Comparison of ENCODE assay signal across 11 mouse cellular contexts in genomic region chr1:37999552-37999951, GRCm38 (mm10). TPM values are rescaled to one million over a fixed set of nuclear protein-coding genes. Genes with fewer than 3 reads are reported as not detected.
DNase-seq lines count a peak whose midpoint lies in the region; ATAC-seq and TF ChIP-seq lines count a peak whose summit lies in the region.
"Had no signal": no experiment of that assay in that cellular context is flagged by ENCODE, and none has a peak within 500 bp of the region (broad histone marks: within the 10 kb centered on the region; RNA-seq: fewer than 3 reads in every experiment).

No protein-coding gene starts in this region.

- peak overlapping the region; percentile 97 for H3K9ac ChIP-seq in heart, embryonic 13.5 days
- 0 out of 2 replicates have a peak overlapping the region, but pooled peaks have one; percentile 90 for H3K9ac ChIP-seq in ES-Bruce4 (ENCODE audit: low read depth, poor library complexity, severe bottlenecking)
- H3K9ac ChIP-seq in hindbrain, embryonic 11.5 days (ENCODE audit: low read depth, low read length), result no peak overlapping the region
- H3K9ac ChIP-seq in liver, postnatal 0 days (replicated peaks), result peak overlapping the region; percentile 99

- H3K9me3 ChIP-seq in heart, embryonic 13.5 days, result no peaks in the 10 kb centered on the region
- H3K9me3 ChIP-seq in ES-Bruce4 (replicated peaks; ENCODE audit: control insufficient read depth, insufficient read depth, low read length, poor library complexity, severe bottlenecking), result no peaks in the 10 kb centered on the region
- no peaks in the 10 kb centered on the region for H3K9me3 ChIP-seq in hindbrain, embryonic 11.5 days (ENCODE audit: control insufficient read depth, low read length)
- H3K9me3 ChIP-seq in liver, postnatal 0 days (ENCODE audit: low read length), result no peaks in the 10 kb centered on the region

- H3K4me3 ChIP-seq in heart, embryonic 13.5 days, result peak overlapping the region; percentile 96
- no peak overlapping the region for H3K4me3 ChIP-seq in ES-Bruce4 (ENCODE audit: low read depth, low read length)
- H3K4me3 ChIP-seq in hindbrain, embryonic 11.5 days (ENCODE audit: low read depth, low read length), result peak overlapping the region; percentile 96; the same call in 1 of the 2 replicates
- H3K4me3 ChIP-seq in liver, postnatal 0 days (ENCODE audit: low read depth, low read length), result peak overlapping the region; percentile 97

- DNase-seq in heart, postnatal 4 days, result no peak
- no peak for DNase-seq in hindbrain, embryonic 11.5 days (ENCODE audit: low spot score)
- DNase-seq in liver, postnatal 0 days, result no peak
- no peak for DNase-seq in left cerebral cortex, postnatal 10 days (ENCODE audit: extremely low spot score in 1 of 2, low spot score in 2 of 2)
- DNase-seq in cerebellum, postnatal 36 days, result no peak
- DNase-seq in lung, adult 18-20 months, result no peak
- DNase-seq: thymus, postnatal 4 days had no signal

- no peak for TF ChIP-seq EP300 in ES-Bruce4 (IDR thresholded peaks at IDR 0.05; ENCODE audit: insufficient read depth, low read depth, low read length)
- peak; percentile 77 for TF ChIP-seq EP300 in liver, postnatal 0 days (IDR thresholded peaks at IDR 0.05; ENCODE audit: low read depth)

- H3K36me3 ChIP-seq in heart, embryonic 13.5 days, result peaks cover 14% of the 10 kb centered on the region
- H3K36me3 ChIP-seq in ES-Bruce4 (ENCODE audit: control insufficient read depth, insufficient read depth, low read length, poor library complexity, severe bottlenecking), result peaks cover 9% of the 10 kb centered on the region
- 0 out of 2 replicates have a peak, but pooled peaks cover 5% of the 10 kb centered on the region for H3K36me3 ChIP-seq in hindbrain, embryonic 11.5 days (ENCODE audit: control insufficient read depth, insufficient read depth, low read length)
- peaks cover 12% of the 10 kb centered on the region for H3K36me3 ChIP-seq in liver, postnatal 0 days (replicated peaks; ENCODE audit: insufficient read depth, low read length)

- no peak overlapping the region for H3K27ac ChIP-seq in heart, embryonic 13.5 days (replicated peaks)
- H3K27ac ChIP-seq in ES-Bruce4 (ENCODE audit: insufficient read depth, low read length), result no peak overlapping the region
- H3K27ac ChIP-seq in hindbrain, embryonic 11.5 days (ENCODE audit: low read depth, low read length), result no peak overlapping the region
- H3K27ac ChIP-seq in liver, postnatal 0 days (ENCODE audit: low read depth), result peak overlapping the region; percentile 93
- H3K27ac ChIP-seq: layer of hippocampus, adult 2 months had no signal

- peaks cover 24% of the 10 kb centered on the region for H3K4me1 ChIP-seq in heart, embryonic 13.5 days
- H3K4me1 ChIP-seq in ES-Bruce4 (ENCODE audit: control insufficient read depth, insufficient read depth, low read length), result peaks cover 2% of the 10 kb centered on the region
- H3K4me1 ChIP-seq in hindbrain, embryonic 11.5 days (replicated peaks; ENCODE audit: control insufficient read depth, insufficient read depth, low read length), result peaks cover 4% of the 10 kb centered on the region; the same call in 1 of the 2 replicates
- peaks cover 18% of the 10 kb centered on the region for H3K4me1 ChIP-seq in liver, postnatal 0 days (ENCODE audit: insufficient read depth)

- ATAC-seq in heart, embryonic 13.5 days (ENCODE audit: extremely low read depth, insufficient number of reproducible peaks, low FRiP score, low TSS enrichment), result no peak
- ATAC-seq in hindbrain, embryonic 11.5 days (ENCODE audit: low FRiP score), result no peak
- ATAC-seq in liver, postnatal 0 days, result no peak

- intact Hi-C loops in left cerebral cortex, postnatal 10 days (cut with DNase I), result no loop called here

- H3K4me2 ChIP-seq in heart, embryonic 13.5 days, result peak overlapping the region; percentile 96
- no peak overlapping the region for H3K4me2 ChIP-seq in hindbrain, embryonic 11.5 days (replicated peaks; ENCODE audit: low read depth, low read length)
- peak overlapping the region; percentile 88 for H3K4me2 ChIP-seq in liver, postnatal 0 days (ENCODE audit: low read depth, low read length)

- TF ChIP-seq CTCF in ES-Bruce4 (IDR thresholded peaks at IDR 0.05; ENCODE audit: low read depth, low read length), result no peak
- TF ChIP-seq CTCF in liver, postnatal 0 days (IDR thresholded peaks at IDR 0.05; ENCODE audit: low read depth), result no peak

- no peak for TF ChIP-seq POLR2A in ES-Bruce4 (IDR thresholded peaks at IDR 0.05; ENCODE audit: insufficient read depth, low read length)

- WGBS in heart, embryonic 13.5 days, result 60% methylated on average over 3 of the region's 3 CpGs
- 85% methylated on average over 3 of the region's 3 CpGs for WGBS in hindbrain, embryonic 11.5 days
- WGBS in liver, postnatal 0 days (ENCODE audit: insufficient replicate concordance), result 40% methylated on average over 3 of the region's 3 CpGs

- H3K27me3 ChIP-seq in heart, embryonic 13.5 days (replicated peaks), result no peaks in the 10 kb centered on the region
- no peaks in the 10 kb centered on the region for H3K27me3 ChIP-seq in ES-Bruce4 (ENCODE audit: control insufficient read depth, insufficient read depth, low read length, poor library complexity, severe bottlenecking)
- H3K27me3 ChIP-seq in hindbrain, embryonic 11.5 days (ENCODE audit: control insufficient read depth, insufficient read depth, low read length), result no peaks in the 10 kb centered on the region
- no peaks in the 10 kb centered on the region for H3K27me3 ChIP-seq in liver, postnatal 0 days (ENCODE audit: insufficient read depth, low read length)

RNA-seq across cellular contexts. Expression of gene Eif5b, which starts 1.7 kb away (rescaled TPM):
- 18.0 and 19.6 TPM in 2 replicates for polyA plus RNA-seq in heart, embryonic 13.5 days (2015; fragmentation: Nextera tagmentation; extraction: Ambion mirVana)
- total RNA-seq in heart, postnatal 4 days (2021), result 10 to 100 TPM; 36.4 to 36.7 TPM
- 92.7 and 94.6 TPM in 2 replicates for polyA plus RNA-seq in ES-Bruce4 (2011; ENCODE audit: insufficient read depth, insufficient read length, low read depth, missing spikeins)
- 28.0 and 34.0 TPM in 2 replicates for polyA plus RNA-seq in hindbrain, embryonic 11.5 days (2014; fragmentation: Nextera tagmentation; extraction: Ambion mirVana)
- polyA plus RNA-seq in liver, postnatal 0 days (2015; fragmentation: Nextera tagmentation; extraction: Ambion mirVana), result 11.2 and 12.4 TPM in 2 replicates
- 10 to 100 TPM; 34.8 to 44.9 TPM for total RNA-seq in left cerebral cortex, postnatal 10 days (2021)

RNA-seq across cellular contexts. Expression of gene Txndc9, which starts 1.9 kb away (rescaled TPM):
- 107 and 115 TPM in 2 replicates for polyA plus RNA-seq in heart, embryonic 13.5 days (2015; fragmentation: Nextera tagmentation; extraction: Ambion mirVana)
- 10 to 100 TPM; 67.9 to 72.0 TPM for total RNA-seq in heart, postnatal 4 days (2021)
- polyA plus RNA-seq in ES-Bruce4 (2011; ENCODE audit: insufficient read depth, insufficient read length, low read depth, missing spikeins), result 93.8 and 97.5 TPM in 2 replicates
- polyA plus RNA-seq in hindbrain, embryonic 11.5 days (2014; fragmentation: Nextera tagmentation; extraction: Ambion mirVana), result 188 TPM in 2 replicates
- 53.1 and 55.6 TPM in 2 replicates for polyA plus RNA-seq in liver, postnatal 0 days (2015; fragmentation: Nextera tagmentation; extraction: Ambion mirVana)
- total RNA-seq in left cerebral cortex, postnatal 10 days (2021), result 10 to 100 TPM; 59.2 to 61.1 TPM

RNA-seq across cellular contexts. Expression of gene Lyg1, which starts 42.0 kb away (rescaled TPM):
- polyA plus RNA-seq in heart, embryonic 13.5 days (2015; fragmentation: Nextera tagmentation; extraction: Ambion mirVana), result not detected in 2 replicates
- total RNA-seq in heart, postnatal 4 days (2021), result not detected
- not detected in 2 replicates for polyA plus RNA-seq in ES-Bruce4 (2011; ENCODE audit: insufficient read depth, insufficient read length, low read depth, missing spikeins)
- polyA plus RNA-seq in hindbrain, embryonic 11.5 days (2014; fragmentation: Nextera tagmentation; extraction: Ambion mirVana), result not detected in 2 replicates
- not detected in 2 replicates for polyA plus RNA-seq in liver, postnatal 0 days (2015; fragmentation: Nextera tagmentation; extraction: Ambion mirVana)
- total RNA-seq in left cerebral cortex, postnatal 10 days (2021), result not detected
- total RNA-seq: layer of hippocampus, adult 2 months had no signal
- polyA plus RNA-seq: brain, embryonic 14.5 days had no signal
